Mouse (Mus musculus) bone marrow macrophage, adult 2 months (primary cell): ENCODE data around the gene Got1.

Experiments used
- CTCF ChIP-seq: IDR thresholded peaks from 2 replicates; pipeline ENCODE4 v1.5.1; 2012; ENCODE audit warnings: low read depth, mild to moderate bottlenecking, low read length, moderate library complexity
- POLR2A ChIP-seq: IDR thresholded peaks from 2 replicates; pipeline ENCODE4 v1.6.1; 2012; ENCODE audit warnings: mild to moderate bottlenecking, low read depth, low read length, borderline replicate concordance

GRCm38 (mm10) chr19:43510436-43511220 lies 13.8 kb downstream of the Got1 start:
- TF ChIP-seq CTCF (no peak), POLR2A (no peak)
